Mouse (Mus musculus): ENCODE measurements around the gene Bnipl. TPM values are rescaled to one million over a fixed set of nuclear protein-coding genes. Genes with fewer than 3 reads are reported as not detected.

Bnipl gene
- total RNA-seq, 2 experiments from 2014 or later = 0.16 to 0.29 TPM

- DNase-seq (ENCODE audit: low spot score in 2 of 2) = peak; percentile 96 to 99
Observed at GRCm38 (mm10) chr3:95281216-95282126, 30.5 kb upstream of the Bnipl start, which contains the start of the genes Mindy1 and Prune1. Gene Mindy1 (plus strand): TSS chr3:95281345. Gene Prune1 (minus strand): TSS chr3:95282076.

GRCm38 (mm10) chr3:95280747-95281146 is 29.8 kb upstream of the Bnipl start:
- DNase-seq (ENCODE audit: low spot score in 2 of 2) = no peak

GRCm38 (mm10) chr3:95277149-95277551 is 26.2 kb upstream of the Bnipl start:
- DNase-seq (ENCODE audit: low spot score in 2 of 2) = no peak

GRCm38 (mm10) chr3:95276428-95276934 is 25.5 kb upstream of the Bnipl start:
- DNase-seq (ENCODE audit: low spot score in 2 of 2) = no peak

- no peak for DNase-seq (ENCODE audit: low spot score in 2 of 2)
Observed at GRCm38 (mm10) chr3:95275161-95275560, 24.2 kb upstream of the Bnipl start.

- no peak for DNase-seq (ENCODE audit: low spot score in 2 of 2)
Observed at GRCm38 (mm10) chr3:95274453-95274852, 23.5 kb upstream of the Bnipl start.

- DNase-seq (ENCODE audit: low spot score in 2 of 2) = no peak
Observed at GRCm38 (mm10) chr3:95273471-95273870, 22.5 kb upstream of the Bnipl start.

- DNase-seq (ENCODE audit: low spot score in 2 of 2) = no peak
Observed at GRCm38 (mm10) chr3:95270766-95271364, 19.9 kb upstream of the Bnipl start.

- no peak for DNase-seq (ENCODE audit: low spot score in 2 of 2)
Observed at GRCm38 (mm10) chr3:95269789-95270188, 18.8 kb upstream of the Bnipl start.

GRCm38 (mm10) chr3:95267855-95268254 is 16.9 kb upstream of the Bnipl start:
- no peak for DNase-seq (ENCODE audit: low spot score in 2 of 2)

- no peak for DNase-seq (ENCODE audit: low spot score in 2 of 2)
Observed at GRCm38 (mm10) chr3:95266052-95266451, 15.1 kb upstream of the Bnipl start.

GRCm38 (mm10) chr3:95264724-95265123 is 13.7 kb upstream of the Bnipl start:
- DNase-seq (ENCODE audit: low spot score in 2 of 2) = no peak

GRCm38 (mm10) chr3:95263089-95263739 is 12.2 kb upstream of the Bnipl start:
- DNase-seq (ENCODE audit: low spot score in 2 of 2) = peak; percentile 30 to 65

GRCm38 (mm10) chr3:95261975-95262374 is 11.0 kb upstream of the Bnipl start:
- no peak for DNase-seq (ENCODE audit: low spot score in 2 of 2)

GRCm38 (mm10) chr3:95256931-95257330 is 5.9 kb upstream of the Bnipl start:
- DNase-seq (ENCODE audit: low spot score in 2 of 2) = no peak

GRCm38 (mm10) chr3:95250361-95250760 is 632 bp downstream of the Bnipl start:
- DNase-seq (ENCODE audit: low spot score in 2 of 2) = no peak

GRCm38 (mm10) chr3:95247660-95248336 is 3.2 kb downstream of the Bnipl start:
- DNase-seq (ENCODE audit: low spot score in 2 of 2) = no peak

GRCm38 (mm10) chr3:95246465-95247231 is 4.3 kb downstream of the Bnipl start:
- DNase-seq (ENCODE audit: low spot score in 2 of 2) = peak in 1 of 2 experiments; percentile 33

- DNase-seq (ENCODE audit: low spot score in 2 of 2) = no peak
Observed at GRCm38 (mm10) chr3:95243086-95243485, 7.9 kb downstream of the Bnipl start.

GRCm38 (mm10) chr3:95241498-95241897 is 9.5 kb downstream of the Bnipl start, which contains the start of gene Gm128:
Gene Gm128 (minus strand): TSS chr3:95241598.
- DNase-seq (ENCODE audit: low spot score in 2 of 2) = no peak

Data from gastrocnemius, postnatal 4 days (tissue).